Mouse (Mus musculus): ENCODE results near the gene Prkce. TPM values are rescaled to one million over a fixed set of nuclear protein-coding genes. Genes with fewer than 3 reads are reported as not detected.

Prkce gene
- polyA plus RNA-seq, 1 experiment from 2014 or later, result 18.7 TPM

DNA sequence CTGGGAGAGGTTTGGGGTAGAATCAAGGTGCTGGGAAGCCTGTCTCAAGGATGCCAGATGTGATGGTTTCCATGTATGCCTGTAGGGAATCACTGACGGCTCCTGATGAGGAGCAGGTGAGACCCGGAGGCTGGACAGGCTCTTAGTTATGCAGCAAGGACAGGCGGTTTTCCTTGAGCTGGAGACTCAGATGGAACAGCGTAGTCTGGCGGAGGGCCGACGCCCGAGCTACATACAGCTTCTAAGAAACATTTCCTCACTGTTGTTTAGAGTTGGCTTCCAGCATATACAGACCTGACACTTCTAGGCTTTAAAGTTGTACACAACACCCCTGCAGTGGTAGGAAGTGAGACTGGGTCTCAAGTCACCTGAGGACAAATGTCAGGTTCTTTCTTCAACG is 86.3 kb downstream of the Prkce start:
- no peak overlapping the region for H3K4me2 ChIP-seq
- H3K4me3 ChIP-seq, result no peak overlapping the region
- no peak overlapping the region for H3K9ac ChIP-seq
- WGBS, result 87% methylated on average over 9 of the region's 9 CpGs
- ATAC-seq (ENCODE audit: low FRiP score), result no peak
- H3K27ac ChIP-seq, result peak overlapping the region; percentile 19; the same call in 1 of the 2 replicates
- no peaks in the 10 kb centered on the region for H3K36me3 ChIP-seq
- H3K27me3 ChIP-seq, result no peaks in the 10 kb centered on the region
- H3K4me1 ChIP-seq (replicated peaks), result peaks cover 25% of the 10 kb centered on the region
- no peaks in the 10 kb centered on the region for H3K9me3 ChIP-seq

DNA sequence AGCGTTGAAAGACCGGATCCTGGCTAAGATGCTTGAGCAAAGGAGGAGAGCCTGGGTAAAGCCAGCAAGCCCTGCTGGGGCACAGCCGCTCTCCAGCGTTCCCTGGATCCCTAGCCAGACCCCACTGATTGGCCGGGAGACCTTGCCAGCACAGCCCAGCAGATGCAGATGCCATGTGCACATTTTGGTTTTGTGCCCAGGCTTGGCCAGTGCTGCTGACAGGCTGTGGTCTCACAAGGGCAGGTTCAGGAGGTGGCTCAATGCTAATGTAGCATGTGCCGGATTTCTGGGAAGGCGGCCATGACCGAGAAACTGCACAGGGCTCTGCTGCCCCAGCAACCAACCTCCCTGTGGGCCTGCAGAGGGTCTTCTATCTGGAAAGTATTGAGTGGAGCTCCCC is 86.7 kb downstream of the Prkce start:
- Histone ChIP-seq H3K9me3 (no peaks in the 10 kb centered on the region), H3K9ac (no peak overlapping the region), H3K4me3 (no peak overlapping the region), H3K36me3 (no peaks in the 10 kb centered on the region), H3K27ac (peak overlapping the region; percentile 19; the same call in 1 of the 2 replicates), H3K4me1 (replicated peaks) (peaks cover 28% of the 10 kb centered on the region), H3K27me3 (no peaks in the 10 kb centered on the region), H3K4me2 (no peak overlapping the region)
- peak; percentile 78 for ATAC-seq (ENCODE audit: low FRiP score)
- WGBS, result 79% methylated on average over 8 of the region's 8 CpGs

DNA sequence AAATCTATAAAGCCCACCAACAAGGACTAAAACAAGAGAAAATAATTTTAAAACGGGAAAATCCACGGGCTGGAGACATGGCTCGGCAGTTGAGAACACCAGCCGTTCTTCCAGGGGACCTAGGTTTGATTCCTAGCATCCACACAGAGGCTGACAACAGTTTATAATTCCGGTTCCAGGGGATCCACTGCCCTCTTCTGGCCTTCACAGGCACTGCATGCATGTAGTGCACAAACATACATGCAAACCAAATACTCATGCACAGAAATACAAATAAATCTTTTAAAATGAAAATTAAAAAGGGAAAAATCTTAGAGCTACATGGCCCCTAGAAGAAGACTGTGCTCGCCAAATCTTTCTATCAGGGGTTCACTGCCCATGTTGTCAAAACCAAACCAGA is 87.4 kb downstream of the Prkce start:
- Histone ChIP-seq H3K36me3 (no peaks in the 10 kb centered on the region), H3K4me3 (no peak overlapping the region), H3K4me1 (replicated peaks) (peaks cover 31% of the 10 kb centered on the region), H3K4me2 (no peak overlapping the region), H3K9ac (no peak overlapping the region), H3K27me3 (no peaks in the 10 kb centered on the region), H3K27ac (no peak overlapping the region), H3K9me3 (no peaks in the 10 kb centered on the region)
- no peak for ATAC-seq (ENCODE audit: low FRiP score)
- WGBS, result 96% methylated on average over 6 of the region's 6 CpGs

DNA sequence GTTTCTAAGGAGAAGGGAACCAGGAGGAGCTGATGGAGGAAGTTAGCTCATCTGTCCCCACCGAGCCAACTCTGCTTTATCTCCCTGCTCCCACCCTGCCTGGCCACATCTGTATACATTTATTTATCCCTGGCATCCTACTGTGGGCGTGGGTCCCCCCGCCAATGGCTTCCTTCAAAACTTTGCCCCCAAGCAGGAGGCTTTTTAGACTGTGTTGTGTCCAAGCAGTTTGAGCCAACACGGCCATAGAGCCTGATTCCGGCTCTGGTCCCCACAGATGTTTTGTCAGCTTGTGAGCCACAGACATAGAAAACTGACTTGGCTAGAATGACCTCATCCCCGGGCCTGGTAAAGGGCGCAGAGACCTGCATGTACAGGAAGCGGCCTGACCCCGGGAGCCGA is 89.1 kb downstream of the Prkce start:
- peaks cover 40% of the 10 kb centered on the region for H3K4me1 ChIP-seq (replicated peaks)
- H3K4me3 ChIP-seq, result no peak overlapping the region
- 79% methylated on average over 10 of the region's 10 CpGs for WGBS
- no peaks in the 10 kb centered on the region for H3K36me3 ChIP-seq
- H3K27ac ChIP-seq, result no peak overlapping the region
- H3K9ac ChIP-seq, result no peak overlapping the region
- no peak overlapping the region for H3K4me2 ChIP-seq
- no peak for ATAC-seq (ENCODE audit: low FRiP score)
- H3K9me3 ChIP-seq, result no peaks in the 10 kb centered on the region
- H3K27me3 ChIP-seq, result no peaks in the 10 kb centered on the region

DNA sequence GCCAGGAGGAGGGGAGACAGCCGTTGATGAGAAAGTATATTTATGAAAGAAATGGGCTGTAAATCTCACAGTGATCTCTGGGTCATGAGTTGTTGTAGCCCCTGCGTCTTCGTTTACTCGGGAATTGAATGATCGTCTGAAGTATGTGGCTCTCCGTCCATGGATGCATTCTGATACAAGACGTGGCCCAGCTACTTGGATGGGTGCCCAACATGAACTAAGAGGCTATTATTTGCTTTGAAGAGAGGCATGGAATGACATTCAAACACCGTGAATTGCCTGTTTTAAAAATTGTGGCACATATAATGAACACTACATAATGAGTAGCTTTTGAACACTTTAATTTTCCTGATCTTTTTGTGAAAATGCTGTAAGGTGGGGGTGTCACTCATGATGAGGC is 93.5 kb downstream of the Prkce start:
- Histone ChIP-seq H3K4me3 (no peak overlapping the region), H3K9me3 (no peaks in the 10 kb centered on the region), H3K27ac (0 out of 2 replicates have a peak overlapping the region, but pooled peaks have one; percentile 23), H3K36me3 (no peaks in the 10 kb centered on the region), H3K4me1 (replicated peaks) (peaks cover 59% of the 10 kb centered on the region), H3K9ac (no peak overlapping the region), H3K27me3 (no peaks in the 10 kb centered on the region), H3K4me2 (no peak overlapping the region)
- 41% methylated on average over 8 of the region's 8 CpGs for WGBS
- no peak for ATAC-seq (ENCODE audit: low FRiP score)

DNA sequence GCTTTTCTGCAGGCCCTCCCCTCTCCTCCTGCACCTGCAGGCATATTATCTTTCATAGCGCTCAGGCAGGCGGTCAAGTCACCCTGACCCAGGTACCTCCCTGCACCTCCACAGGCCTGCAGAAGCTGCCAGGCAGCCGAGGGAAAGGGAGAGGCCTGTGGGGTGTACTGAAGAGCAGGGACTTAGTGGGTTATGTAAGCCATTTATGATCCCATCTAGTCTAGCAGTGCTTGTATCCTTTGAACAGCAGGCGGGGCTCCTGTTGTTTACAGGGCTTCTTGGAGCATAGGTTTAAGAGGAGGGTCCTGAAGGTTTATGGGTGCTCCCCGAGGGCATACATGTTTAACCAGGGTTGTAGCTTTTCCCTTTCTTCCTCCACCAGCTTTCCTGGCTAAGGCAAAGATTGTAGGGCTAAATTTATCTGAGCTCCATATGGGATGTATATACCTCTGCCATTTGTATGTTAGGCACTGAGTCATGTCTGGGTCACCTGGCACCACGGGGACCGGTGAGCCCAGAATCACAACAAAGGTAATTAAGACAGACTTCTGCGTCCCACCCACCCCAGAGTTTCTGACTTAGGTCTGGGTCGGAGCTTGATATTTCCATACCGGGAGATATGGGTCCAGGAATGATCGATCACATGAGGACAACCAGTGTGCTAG is 96.5 kb downstream of the Prkce start:
- WGBS, result 94% methylated on average over 11 of the region's 11 CpGs
- Histone ChIP-seq H3K4me2 (no peak overlapping the region), H3K4me3 (no peak overlapping the region), H3K36me3 (no peaks in the 10 kb centered on the region), H3K4me1 (replicated peaks) (peaks cover 55% of the 10 kb centered on the region), H3K9me3 (no peaks in the 10 kb centered on the region), H3K27me3 (no peaks in the 10 kb centered on the region), H3K9ac (no peak overlapping the region), H3K27ac (no peak overlapping the region)
- no peak for ATAC-seq (ENCODE audit: low FRiP score)

DNA sequence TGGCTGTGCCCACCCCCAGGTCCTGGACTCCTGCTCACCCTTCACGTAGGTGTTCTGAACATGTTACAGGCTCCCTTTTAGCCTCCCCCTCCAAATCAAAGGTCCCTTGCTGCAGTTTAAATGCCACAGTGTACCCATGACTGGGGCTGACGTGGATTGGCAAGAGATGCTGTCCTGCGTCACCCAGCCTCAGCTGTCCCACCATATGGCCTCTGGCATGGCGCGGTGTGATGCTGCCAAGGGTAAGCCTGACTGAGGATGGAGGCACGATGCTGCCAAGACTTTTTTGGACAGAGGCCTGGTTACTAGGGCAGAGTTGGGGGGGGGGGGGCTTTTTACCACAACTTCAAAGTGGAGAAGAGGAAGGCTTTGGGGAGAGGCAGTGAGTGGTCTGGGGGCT is 98.5 kb downstream of the Prkce start:
- no peak overlapping the region for H3K9ac ChIP-seq
- no peak overlapping the region for H3K27ac ChIP-seq
- H3K4me1 ChIP-seq (replicated peaks), result peaks cover 41% of the 10 kb centered on the region
- H3K9me3 ChIP-seq, result no peaks in the 10 kb centered on the region
- no peaks in the 10 kb centered on the region for H3K36me3 ChIP-seq
- WGBS, result 83% methylated on average over 6 of the region's 6 CpGs
- peak; percentile 57 for ATAC-seq (ENCODE audit: low FRiP score)
- H3K4me2 ChIP-seq, result no peak overlapping the region
- H3K27me3 ChIP-seq, result no peaks in the 10 kb centered on the region
- H3K4me3 ChIP-seq, result no peak overlapping the region

DNA sequence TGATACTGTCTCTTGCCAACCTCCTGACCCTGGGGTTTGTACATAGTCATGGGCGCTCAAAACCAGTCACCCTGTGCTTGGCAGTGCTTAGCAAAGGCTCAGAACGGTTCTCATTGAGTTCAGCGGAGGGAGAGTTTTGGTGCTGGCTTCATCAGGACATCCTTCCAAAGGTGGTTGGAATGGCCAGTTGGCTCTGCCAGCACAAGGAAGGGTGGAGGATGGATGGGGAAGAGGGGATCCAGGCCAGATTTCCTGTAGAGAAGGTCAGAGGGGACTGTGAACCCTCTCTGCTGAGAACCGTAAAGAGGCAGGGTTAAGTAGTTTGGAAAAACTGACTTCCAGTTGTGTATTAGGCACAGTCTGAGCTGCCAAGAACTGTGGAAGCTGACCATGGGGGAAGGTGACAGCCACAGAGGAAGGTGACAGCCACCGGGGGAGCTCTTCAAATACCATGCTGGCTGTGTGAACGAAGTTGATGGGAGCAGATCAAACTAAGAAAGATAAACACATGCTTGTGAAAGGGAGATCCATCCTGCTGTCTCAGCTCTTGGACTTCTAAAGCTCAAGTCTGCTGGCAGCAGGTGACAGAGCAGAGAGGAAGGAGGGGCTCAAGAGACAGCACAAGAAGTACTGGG is 99.7 kb downstream of the Prkce start:
- no peak for ATAC-seq (ENCODE audit: low FRiP score)
- no peak overlapping the region for H3K4me3 ChIP-seq
- no peak overlapping the region for H3K27ac ChIP-seq
- H3K4me2 ChIP-seq, result no peak overlapping the region
- no peaks in the 10 kb centered on the region for H3K9me3 ChIP-seq
- 77% methylated on average over 6 of the region's 6 CpGs for WGBS
- no peaks in the 10 kb centered on the region for H3K27me3 ChIP-seq
- H3K9ac ChIP-seq, result no peak overlapping the region
- no peaks in the 10 kb centered on the region for H3K36me3 ChIP-seq
- H3K4me1 ChIP-seq (replicated peaks), result peaks cover 37% of the 10 kb centered on the region

DNA sequence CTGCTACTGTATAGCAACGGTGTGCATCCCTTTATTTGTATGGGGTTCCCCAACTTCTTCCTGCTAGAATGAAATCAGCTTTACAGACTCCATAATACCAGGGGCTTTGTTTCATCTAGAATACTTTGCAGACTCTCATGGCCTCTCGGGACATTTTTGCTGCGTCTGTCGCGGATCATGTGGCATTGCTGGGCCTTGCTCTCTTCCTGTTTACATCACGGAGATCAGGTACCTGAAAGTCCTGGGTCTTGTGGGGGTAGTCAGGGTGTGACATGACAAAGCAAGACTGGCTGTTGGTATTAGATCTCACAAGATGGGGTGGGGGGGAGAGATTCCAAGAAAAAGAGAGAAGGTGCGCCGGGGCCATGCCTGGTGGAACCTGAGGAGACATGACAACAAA is 102.1 kb downstream of the Prkce start:
- H3K36me3 ChIP-seq, result no peaks in the 10 kb centered on the region
- no peak overlapping the region for H3K9ac ChIP-seq
- H3K4me3 ChIP-seq, result no peak overlapping the region
- ATAC-seq (ENCODE audit: low FRiP score), result no peak
- no peaks in the 10 kb centered on the region for H3K9me3 ChIP-seq
- WGBS, result 90% methylated on average over 8 of the region's 8 CpGs
- no peak overlapping the region for H3K27ac ChIP-seq
- no peaks in the 10 kb centered on the region for H3K27me3 ChIP-seq
- H3K4me1 ChIP-seq (replicated peaks), result peaks cover 17% of the 10 kb centered on the region
- H3K4me2 ChIP-seq, result no peak overlapping the region

DNA sequence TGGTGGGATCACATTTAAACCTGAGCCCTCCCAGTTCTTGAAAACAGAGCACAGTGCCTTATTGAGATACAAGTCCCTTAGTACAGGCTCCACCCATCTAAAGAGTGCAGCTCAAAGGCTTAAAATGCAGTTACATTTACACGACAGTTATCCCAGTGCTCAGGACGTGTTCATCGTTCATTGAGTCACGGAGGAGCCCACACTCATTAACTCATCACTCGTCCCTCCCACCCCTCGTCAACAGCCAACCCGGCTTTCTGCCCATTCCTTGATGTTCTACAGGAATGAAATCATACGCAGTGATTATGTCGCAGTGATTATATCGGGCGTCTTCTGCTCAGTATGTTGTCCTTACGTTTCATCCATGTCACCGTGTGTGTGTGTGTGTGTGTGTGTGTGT is 102.9 kb downstream of the Prkce start:
- no peak for ATAC-seq (ENCODE audit: low FRiP score)
- Histone ChIP-seq H3K4me3 (no peak overlapping the region), H3K27ac (no peak overlapping the region), H3K9me3 (no peaks in the 10 kb centered on the region), H3K27me3 (no peaks in the 10 kb centered on the region), H3K9ac (no peak overlapping the region), H3K36me3 (no peaks in the 10 kb centered on the region), H3K4me1 (replicated peaks) (peaks cover 17% of the 10 kb centered on the region), H3K4me2 (no peak overlapping the region)
- 86% methylated on average over 13 of the region's 13 CpGs for WGBS

DNA sequence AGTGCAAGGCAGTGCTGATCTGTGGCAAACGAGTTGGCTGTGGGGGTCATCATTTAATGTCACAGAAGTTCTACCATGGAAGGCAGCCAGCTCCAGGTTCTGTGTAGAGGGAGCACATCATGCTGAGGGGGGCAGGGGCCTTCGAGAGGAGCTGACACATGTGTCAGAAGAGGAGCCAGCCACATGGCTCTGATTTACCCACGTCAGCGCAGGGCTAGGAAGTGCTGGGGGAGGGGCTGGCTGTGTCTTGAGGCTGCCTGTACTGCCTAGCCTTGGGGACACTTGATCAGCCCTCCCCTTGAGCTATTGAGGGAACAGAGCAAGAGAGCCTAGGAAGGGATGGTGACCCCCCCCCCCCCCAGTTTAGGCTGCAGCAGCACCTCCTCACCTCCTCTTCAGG is 103.7 kb downstream of the Prkce start:
- Histone ChIP-seq H3K36me3 (no peaks in the 10 kb centered on the region), H3K27me3 (no peaks in the 10 kb centered on the region), H3K27ac (no peak overlapping the region), H3K9ac (no peak overlapping the region), H3K9me3 (no peaks in the 10 kb centered on the region), H3K4me2 (no peak overlapping the region), H3K4me3 (no peak overlapping the region), H3K4me1 (replicated peaks) (peaks cover 9% of the 10 kb centered on the region)
- peak; percentile 43; the same call in 1 of the 2 replicates for ATAC-seq (ENCODE audit: low FRiP score)
- 38% methylated on average over 4 of the region's 4 CpGs for WGBS

DNA sequence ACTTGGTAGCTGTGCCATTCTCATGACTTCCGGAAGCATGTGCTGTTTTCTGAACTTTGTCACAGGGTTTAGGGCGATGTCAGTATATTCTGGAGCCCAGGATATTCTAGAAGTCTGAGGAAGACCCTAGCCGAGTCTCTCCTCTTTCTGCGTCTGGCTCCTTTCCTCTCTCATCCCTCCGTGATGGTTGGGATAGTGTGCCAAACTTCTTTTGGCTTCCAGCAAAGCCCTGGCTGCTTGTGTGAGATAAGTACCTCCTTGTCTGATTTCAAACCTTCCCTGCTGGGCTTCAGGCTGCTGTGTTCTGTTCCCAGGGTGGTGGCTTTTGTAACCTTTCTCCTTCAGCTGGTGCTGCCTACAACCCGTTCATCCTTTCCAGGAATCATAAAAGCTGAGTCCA is 105.4 kb downstream of the Prkce start:
- peaks cover 12% of the 10 kb centered on the region for H3K4me1 ChIP-seq (replicated peaks)
- H3K9me3 ChIP-seq, result no peaks in the 10 kb centered on the region
- no peak overlapping the region for H3K4me2 ChIP-seq
- no peak overlapping the region for H3K27ac ChIP-seq
- no peaks in the 10 kb centered on the region for H3K36me3 ChIP-seq
- no peak overlapping the region for H3K9ac ChIP-seq
- no peaks in the 10 kb centered on the region for H3K27me3 ChIP-seq
- no peak for ATAC-seq (ENCODE audit: low FRiP score)
- no peak overlapping the region for H3K4me3 ChIP-seq
- 70% methylated on average over 6 of the region's 6 CpGs for WGBS
